Mouse (Mus musculus) adrenal gland, postnatal 4 days (tissue): ENCODE measurements at regions not wholly inside any gene's neighbourhood (a gene's known extent, or its start where the extent isn't known, plus 50 kb on each side); places are given as distances from the start of the nearest gene placed in this dataset.

Experiments used
- DNase-seq, 2 experiments: peaks; one replicate each; pipeline ENCODE4 v3.0.0; 2021 to 2022; ENCODE audit warnings: low spot score in 2 of 2, mixed read lengths in 2 of 2

GRCm38 (mm10) chr1:81912607-81913006 lies 320.3 kb upstream of the Gm9747 start:
- DNase-seq: no peak

- no peak for DNase-seq
Observed at GRCm38 (mm10) chr1:81913561-81913964, 319.3 kb upstream of the Gm9747 start.

GRCm38 (mm10) chr1:81916840-81917239 lies 316.1 kb upstream of the Gm9747 start:
- no peak for DNase-seq

GRCm38 (mm10) chr1:81927721-81928120 lies 305.2 kb upstream of the Gm9747 start:
- DNase-seq: no peak

- no peak for DNase-seq
Observed at GRCm38 (mm10) chr1:81933064-81933463, 299.8 kb upstream of the Gm9747 start.

- no peak for DNase-seq
Observed at GRCm38 (mm10) chr1:81945236-81945635, 287.7 kb upstream of the Gm9747 start.

GRCm38 (mm10) chr1:81950140-81950550 lies 282.8 kb upstream of the Gm9747 start:
- no peak for DNase-seq

- DNase-seq: no peak
Observed at GRCm38 (mm10) chr1:81950853-81951252, 282.1 kb upstream of the Gm9747 start.

- no peak for DNase-seq
Observed at GRCm38 (mm10) chr1:81951493-81952011, 281.4 kb upstream of the Gm9747 start.

- DNase-seq: no peak
Observed at GRCm38 (mm10) chr1:81952095-81952494, 280.8 kb upstream of the Gm9747 start.

- DNase-seq: no peak
Observed at GRCm38 (mm10) chr1:81954507-81954906, 278.4 kb upstream of the Gm9747 start.

- no peak for DNase-seq
Observed at GRCm38 (mm10) chr1:81967062-81967461, 265.9 kb upstream of the Gm9747 start.

GRCm38 (mm10) chr1:81967746-81968295 lies 265.1 kb upstream of the Gm9747 start:
- DNase-seq: no peak

- DNase-seq: no peak
Observed at GRCm38 (mm10) chr1:81972575-81972974, 260.3 kb upstream of the Gm9747 start.

- DNase-seq: no peak
Observed at GRCm38 (mm10) chr1:81973481-81973880, 259.4 kb upstream of the Gm9747 start.

- DNase-seq: no peak
Observed at GRCm38 (mm10) chr1:82007943-82008342, 225.0 kb upstream of the Gm9747 start.

- no peak for DNase-seq
Observed at GRCm38 (mm10) chr1:82008805-82009204, 224.1 kb upstream of the Gm9747 start.

GRCm38 (mm10) chr1:82010995-82011394 lies 221.9 kb upstream of the Gm9747 start:
- DNase-seq: no peak

GRCm38 (mm10) chr1:82015341-82015740 lies 217.6 kb upstream of the Gm9747 start:
- no peak for DNase-seq

GRCm38 (mm10) chr1:82018701-82019404 lies 214.1 kb upstream of the Gm9747 start:
- no peak for DNase-seq

GRCm38 (mm10) chr1:82027761-82028160 lies 205.2 kb upstream of the Gm9747 start:
- DNase-seq: no peak

GRCm38 (mm10) chr1:82031130-82031529 lies 201.8 kb upstream of the Gm9747 start:
- no peak for DNase-seq

- no peak for DNase-seq
Observed at GRCm38 (mm10) chr1:82032410-82032809, 200.5 kb upstream of the Gm9747 start.
